Mouse (Mus musculus): ENCODE results near the gene Klra1.
"Not testable (repeated sequence)": the region's sequence is repeated elsewhere in the genome, so short reads cannot be mapped to it uniquely, and the experiment has no call there.

Gene Klra1

GRCm38 (mm10) chr6:130386750-130387149, at the start of gene Klra1:
Gene Klra1 (minus strand): TSS chr6:130386874.
- no peak for DNase-seq (ENCODE audit: low spot score in 2 of 2)

- DNase-seq (ENCODE audit: low spot score in 2 of 2): no peak
Measured at GRCm38 (mm10) chr6:130429511-130429910, 42.8 kb upstream of the Klra1 start.

- DNase-seq (ENCODE audit: low spot score in 2 of 2): no peak
Measured at GRCm38 (mm10) chr6:130419158-130419557, 32.5 kb upstream of the Klra1 start.

- no peak for DNase-seq (ENCODE audit: low spot score in 2 of 2)
Measured at GRCm38 (mm10) chr6:130404882-130405281, 18.2 kb upstream of the Klra1 start.

- DNase-seq (ENCODE audit: low spot score in 2 of 2): no peak
Measured at GRCm38 (mm10) chr6:130385803-130386202, 871 bp downstream of the Klra1 start.

GRCm38 (mm10) chr6:130382375-130382774, 4.3 kb downstream of the Klra1 start:
- no peak for DNase-seq (ENCODE audit: low spot score in 2 of 2)

GRCm38 (mm10) chr6:130345381-130345780, 41.3 kb downstream of the Klra1 start:
- DNase-seq (ENCODE audit: low spot score in 2 of 2): not testable (repeated sequence)

- DNase-seq (ENCODE audit: low spot score in 2 of 2): not testable (repeated sequence)
Measured at GRCm38 (mm10) chr6:130341973-130342372, 44.7 kb downstream of the Klra1 start.

GRCm38 (mm10) chr6:130337411-130337810, 49.3 kb downstream of the Klra1 start, which contains the start of gene Klra3:
Gene Klra3 (minus strand): TSS chr6:130337574.
- no peak for DNase-seq (ENCODE audit: low spot score in 2 of 2)

Data from right cerebral cortex, postnatal 10 days (tissue).